Mouse (Mus musculus) liver, adult 2 months (tissue): ENCODE measurements at regions not wholly inside any gene's neighbourhood (a gene's known extent, or its start where the extent isn't known, plus 50 kb on each side); places are given as distances from the start of the nearest gene placed in this dataset.

Source experiments
- CTCF ChIP-seq: fragments of 200-500 bp; IDR thresholded peaks from 2 replicates; pipeline ENCODE4 v1.5.1; 2011; ENCODE audit warnings: low read depth, low read length, control low read depth
- POLR2A ChIP-seq: fragments of 200-500 bp; IDR thresholded peaks from 2 replicates; pipeline ENCODE4 v1.6.1; 2011; ENCODE audit warnings: low read length, control low read depth; ENCODE audit not compliant: insufficient read depth; ENCODE audit errors: extremely low read depth

DNA sequence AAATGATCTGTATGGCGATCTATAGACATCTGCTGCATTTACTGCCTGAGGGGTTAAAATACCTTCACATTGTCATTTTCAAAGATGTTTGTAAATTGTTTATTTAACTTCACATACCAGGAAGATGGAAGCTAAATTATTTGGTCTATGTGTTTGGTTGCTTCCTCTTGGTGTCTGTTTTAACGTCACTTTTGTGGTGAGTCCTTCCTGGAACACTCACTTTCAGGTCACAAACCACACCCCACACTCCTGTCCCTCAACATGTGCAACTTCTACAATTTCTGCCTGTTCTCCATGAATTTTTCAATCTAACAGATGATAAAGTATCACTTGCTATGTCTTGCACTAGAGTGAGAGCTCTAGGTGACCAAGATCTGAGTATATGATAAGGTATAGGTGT lies 151.4 kb upstream of the Ahr start:
- TF ChIP-seq POLR2A = no peak
- no peak for TF ChIP-seq CTCF
